Mouse (Mus musculus): ENCODE measurements at regions not wholly inside any gene's neighbourhood (a gene's known extent, or its start where the extent isn't known, plus 50 kb on each side); places are given as distances from the start of the nearest gene placed in this dataset.

GRCm38 (mm10) chr1:61274244-61274643, 296.5 kb downstream of the Icos start:
- TF ChIP-seq CTCF (conservative IDR thresholded peaks at IDR 0.05; ENCODE audit: low read length): no peak
- no peak for TF ChIP-seq NANOG (IDR thresholded peaks at IDR 0.05; ENCODE audit: borderline replicate concordance, low read length)
- no peak for TF ChIP-seq POU5F1 (IDR thresholded peaks at IDR 0.05; ENCODE audit: borderline replicate concordance, low read length)
